Mouse (Mus musculus) midbrain, embryonic 10.5 days (tissue): Measurements from ENCODE around the gene Mboat2. TPM values are rescaled to one million over a fixed set of nuclear protein-coding genes. Genes with fewer than 3 reads are reported as not detected.

Source experiments
- DNase-seq: peaks from one replicate; pipeline ENCODE4 v3.0.0-alpha.2; 2017; ENCODE audit warnings: low spot score
- H3K27ac ChIP-seq: fragments of 300-500 bp; sonication (generic); replicated peaks from 2 replicates; pipeline ENCODE4 v1.5.1; 2016; ENCODE audit warnings: mild to moderate bottlenecking
- H3K27me3 ChIP-seq: fragments of 300-500 bp; sonication (generic); 2 replicates; pipeline ENCODE4 v1.6.1; 2016; ENCODE audit warnings: low read depth, mild to moderate bottlenecking; ENCODE audit not compliant: poor library complexity, severe bottlenecking
- H3K36me3 ChIP-seq: fragments of 300-500 bp; sonication (generic); 2 replicates; pipeline ENCODE4 v1.6.1; 2016; ENCODE audit warnings: mild to moderate bottlenecking, moderate library complexity
- H3K4me1 ChIP-seq: fragments of 300-500 bp; sonication (generic); 2 replicates; pipeline ENCODE4 v1.6.1; 2016
- H3K4me3 ChIP-seq: fragments of 300-500 bp; sonication (generic); 2 replicates; pipeline ENCODE4 v1.5.1; 2016; ENCODE audit warnings: mild to moderate bottlenecking, moderate library complexity
- H3K9me3 ChIP-seq: fragments of 300-500 bp; sonication (generic); replicated peaks from 2 replicates; pipeline ENCODE4 v1.6.1; 2016; ENCODE audit warnings: mild to moderate bottlenecking
- WGBS: fragments of 180-500 bp; shearing (Covaris S2); methylation state at CpG from one replicate; pipeline ENCODE4 v1.1.7; 2016; 5-methylcytosine and 5-hydroxymethylcytosine counted together
- polyA plus RNA-seq: library from polyadenylated mRNA; unstranded; fragments of >200 nt; fragmentation: Nextera tagmentation; extraction: Ambion mirVana; gene quantifications from 2 replicates; pipeline ENCODE4 v1.2.1, GENCODE M21; 2016

Gene Mboat2
- polyA plus RNA-seq, 1 experiment from 2014 or later, result 49.8 TPM

- Histone ChIP-seq H3K9me3 (no peaks in the 10 kb centered on the region), H3K4me1 (peaks cover 48% of the 10 kb centered on the region), H3K27me3 (no peaks in the 10 kb centered on the region), H3K36me3 (no peaks in the 10 kb centered on the region), H3K4me3 (peak overlapping the region; percentile 83), H3K27ac (peak overlapping the region; percentile 99)
- 29% methylated on average over 2 of the region's 2 CpGs for WGBS
- no peak for DNase-seq
Observed at GRCm38 (mm10) chr12:24832438-24832837, 1.8 kb downstream of the Mboat2 start.

GRCm38 (mm10) chr12:24837947-24838346 is 7.3 kb downstream of the Mboat2 start:
- H3K4me3 ChIP-seq, result no peak overlapping the region
- H3K27me3 ChIP-seq, result no peaks in the 10 kb centered on the region
- DNase-seq, result no peak
- H3K4me1 ChIP-seq, result peaks cover 50% of the 10 kb centered on the region
- peak overlapping the region; percentile 38; the same call in 1 of the 2 replicates for H3K27ac ChIP-seq
- H3K9me3 ChIP-seq, result no peaks in the 10 kb centered on the region
- H3K36me3 ChIP-seq, result no peaks in the 10 kb centered on the region
- 56% methylated on average over 2 of the region's 2 CpGs for WGBS

GRCm38 (mm10) chr12:24841115-24841879 is 10.6 kb downstream of the Mboat2 start:
- WGBS, result 81% methylated on average over 9 of the region's 9 CpGs
- H3K27ac ChIP-seq, result no peak overlapping the region

GRCm38 (mm10) chr12:24842299-24842910 is 11.7 kb downstream of the Mboat2 start:
- no peaks in the 10 kb centered on the region for H3K27me3 ChIP-seq
- H3K4me1 ChIP-seq, result peaks cover 60% of the 10 kb centered on the region
- H3K9me3 ChIP-seq, result no peaks in the 10 kb centered on the region
- no peaks in the 10 kb centered on the region for H3K36me3 ChIP-seq
- H3K4me3 ChIP-seq, result no peak overlapping the region
- DNase-seq, result no peak
- WGBS, result 79% methylated on average over 11 of the region's 11 CpGs
- no peak overlapping the region for H3K27ac ChIP-seq

More at GRCm38 (mm10) chr12:24841115-24841879, 10.6 kb downstream of the Mboat2 start:
- Histone ChIP-seq H3K36me3 (no peaks in the 10 kb centered on the region), H3K4me3 (no peak overlapping the region), H3K27me3 (no peaks in the 10 kb centered on the region), H3K9me3 (no peaks in the 10 kb centered on the region), H3K4me1 (peaks cover 63% of the 10 kb centered on the region)
- DNase-seq, result no peak

GRCm38 (mm10) chr12:24843395-24844072 is 12.9 kb downstream of the Mboat2 start:
- Histone ChIP-seq H3K27me3 (no peaks in the 10 kb centered on the region), H3K27ac (no peak overlapping the region), H3K4me3 (no peak overlapping the region), H3K36me3 (no peaks in the 10 kb centered on the region), H3K9me3 (no peaks in the 10 kb centered on the region), H3K4me1 (peaks cover 51% of the 10 kb centered on the region)
- DNase-seq, result no peak
- 85% methylated on average over 7 of the region's 7 CpGs for WGBS

GRCm38 (mm10) chr12:24845344-24845743 is 14.7 kb downstream of the Mboat2 start:
- no peak for DNase-seq
- H3K27ac ChIP-seq, result no peak overlapping the region
- no peaks in the 10 kb centered on the region for H3K9me3 ChIP-seq
- H3K4me3 ChIP-seq, result no peak overlapping the region
- H3K36me3 ChIP-seq, result no peaks in the 10 kb centered on the region
- no peaks in the 10 kb centered on the region for H3K27me3 ChIP-seq
- peaks cover 51% of the 10 kb centered on the region for H3K4me1 ChIP-seq
- 70% methylated on average over 4 of the region's 4 CpGs for WGBS

- no peak overlapping the region for H3K4me3 ChIP-seq
- no peak overlapping the region for H3K27ac ChIP-seq
- no peaks in the 10 kb centered on the region for H3K36me3 ChIP-seq
- no peak for DNase-seq
- H3K4me1 ChIP-seq, result peaks cover 31% of the 10 kb centered on the region
- WGBS, result 82% methylated on average over 5 of the region's 5 CpGs
- no peaks in the 10 kb centered on the region for H3K27me3 ChIP-seq
- H3K9me3 ChIP-seq, result no peaks in the 10 kb centered on the region
Observed at GRCm38 (mm10) chr12:24848107-24848506, 17.4 kb downstream of the Mboat2 start.

- 91% methylated on average over 5 of the region's 5 CpGs for WGBS
- no peak overlapping the region for H3K4me3 ChIP-seq
Observed at GRCm38 (mm10) chr12:24857354-24857753, 26.7 kb downstream of the Mboat2 start.

GRCm38 (mm10) chr12:24859357-24859756 is 28.7 kb downstream of the Mboat2 start:
- Histone ChIP-seq H3K4me3 (no peak overlapping the region), H3K36me3 (no peaks in the 10 kb centered on the region), H3K9me3 (no peaks in the 10 kb centered on the region), H3K4me1 (peaks cover 10% of the 10 kb centered on the region), H3K27ac (no peak overlapping the region), H3K27me3 (no peaks in the 10 kb centered on the region)
- 80% methylated on average over 7 of the region's 7 CpGs for WGBS
- DNase-seq, result no peak

More at GRCm38 (mm10) chr12:24857354-24857753, 26.7 kb downstream of the Mboat2 start:
- H3K27ac ChIP-seq, result no peak overlapping the region
- DNase-seq, result no peak
- H3K27me3 ChIP-seq, result no peaks in the 10 kb centered on the region
- peaks cover 10% of the 10 kb centered on the region; the same call in 1 of the 2 replicates for H3K4me1 ChIP-seq
- H3K36me3 ChIP-seq, result no peaks in the 10 kb centered on the region
- H3K9me3 ChIP-seq, result no peaks in the 10 kb centered on the region

- Histone ChIP-seq H3K27me3 (no peaks in the 10 kb centered on the region), H3K27ac (no peak overlapping the region), H3K36me3 (no peaks in the 10 kb centered on the region), H3K9me3 (no peaks in the 10 kb centered on the region), H3K4me1 (peaks cover 20% of the 10 kb centered on the region), H3K4me3 (no peak overlapping the region)
- 90% methylated on average over 9 of the region's 9 CpGs for WGBS
- DNase-seq, result no peak
Observed at GRCm38 (mm10) chr12:24860436-24860835, 29.8 kb downstream of the Mboat2 start.

GRCm38 (mm10) chr12:24863762-24864161 is 33.1 kb downstream of the Mboat2 start:
- no peak overlapping the region for H3K4me3 ChIP-seq
- peaks cover 22% of the 10 kb centered on the region for H3K4me1 ChIP-seq
- H3K27me3 ChIP-seq, result no peaks in the 10 kb centered on the region
- H3K27ac ChIP-seq, result no peak overlapping the region
- DNase-seq, result no peak
- H3K9me3 ChIP-seq, result no peaks in the 10 kb centered on the region
- no peaks in the 10 kb centered on the region for H3K36me3 ChIP-seq
- 79% methylated on average over 1 of the region's 1 CpGs for WGBS

GRCm38 (mm10) chr12:24866645-24867044 is 36.0 kb downstream of the Mboat2 start:
- no peak overlapping the region for H3K4me3 ChIP-seq
- 90% methylated on average over 6 of the region's 6 CpGs for WGBS
- H3K9me3 ChIP-seq, result no peaks in the 10 kb centered on the region
- no peaks in the 10 kb centered on the region for H3K36me3 ChIP-seq
- no peak for DNase-seq
- no peaks in the 10 kb centered on the region for H3K27me3 ChIP-seq
- no peak overlapping the region for H3K27ac ChIP-seq
- peaks cover 22% of the 10 kb centered on the region for H3K4me1 ChIP-seq

- Histone ChIP-seq H3K9me3 (no peaks in the 10 kb centered on the region), H3K27me3 (no peaks in the 10 kb centered on the region), H3K36me3 (no peaks in the 10 kb centered on the region), H3K27ac (no peak overlapping the region), H3K4me3 (no peak overlapping the region), H3K4me1 (peaks cover 22% of the 10 kb centered on the region)
- WGBS, result 88% methylated on average over 4 of the region's 4 CpGs
- DNase-seq, result no peak
Observed at GRCm38 (mm10) chr12:24868694-24869093, 38.0 kb downstream of the Mboat2 start.
